Mouse (Mus musculus): ENCODE data around the gene C1qtnf1.

DNA sequence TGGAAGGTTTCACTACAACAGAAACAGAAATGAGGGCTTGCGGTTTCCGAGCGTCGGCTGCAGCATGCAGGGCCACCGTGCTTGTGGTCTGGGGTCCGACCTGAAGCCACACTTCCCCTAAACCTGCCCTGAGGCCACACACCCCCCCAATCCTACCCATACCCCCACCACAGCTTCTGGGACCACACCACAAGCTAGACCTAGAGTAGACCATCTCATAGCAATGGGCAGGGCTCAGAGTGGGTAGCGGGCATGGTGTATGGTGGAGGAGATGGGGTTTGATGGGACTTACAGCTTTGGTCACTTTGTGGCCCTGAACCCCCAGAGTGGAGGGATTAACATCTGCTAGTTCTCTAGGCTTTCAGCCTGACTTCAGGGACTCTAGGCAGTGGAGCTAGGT, 63.2 kb downstream of the C1qtnf1 start:
- TF ChIP-seq CTCF (IDR thresholded peaks at IDR 0.05; ENCODE audit: extremely low read depth, insufficient read depth, insufficient read length, insufficient replicate concordance) (no peak), POLR2A (IDR thresholded peaks at IDR 0.05; ENCODE audit: low read depth, low read length) (no peak)

Data from spleen, adult 2 months (tissue).